Mouse (Mus musculus): ENCODE data around the gene Snrpd3.
"Not testable (repeated sequence)": the region's sequence is repeated elsewhere in the genome, so short reads cannot be mapped to it uniquely, and the experiment has no call there.

Snrpd3 gene

GRCm38 (mm10) chr10:75517073-75517757 is at the start of gene Snrpd3:
TSS of gene Snrpd3 (plus strand) at chr10:75517551.
- DNase-seq = peak; percentile 97

DNA sequence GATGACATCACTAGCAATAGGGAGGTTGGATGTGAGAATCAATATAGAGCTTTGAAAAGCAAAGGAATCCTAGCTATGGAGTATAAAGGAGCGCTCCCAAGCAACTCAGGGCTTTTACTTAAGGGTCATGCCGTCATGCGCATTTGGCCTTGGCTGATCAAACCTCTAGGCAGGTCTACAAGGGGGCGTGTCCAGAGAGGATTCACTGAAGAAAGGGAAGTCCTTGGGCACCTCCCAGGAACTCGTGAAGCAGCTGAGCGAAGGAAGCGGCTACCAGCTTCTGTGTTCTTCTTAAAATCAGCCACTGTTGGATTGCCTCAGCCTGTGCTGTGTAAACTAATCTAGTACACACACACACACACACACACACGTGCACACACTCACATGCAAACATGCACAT is 43.9 kb upstream of the Snrpd3 start:
- DNase-seq = no peak

GRCm38 (mm10) chr10:75474571-75474970 is 42.8 kb upstream of the Snrpd3 start:
- DNase-seq = no peak

DNA sequence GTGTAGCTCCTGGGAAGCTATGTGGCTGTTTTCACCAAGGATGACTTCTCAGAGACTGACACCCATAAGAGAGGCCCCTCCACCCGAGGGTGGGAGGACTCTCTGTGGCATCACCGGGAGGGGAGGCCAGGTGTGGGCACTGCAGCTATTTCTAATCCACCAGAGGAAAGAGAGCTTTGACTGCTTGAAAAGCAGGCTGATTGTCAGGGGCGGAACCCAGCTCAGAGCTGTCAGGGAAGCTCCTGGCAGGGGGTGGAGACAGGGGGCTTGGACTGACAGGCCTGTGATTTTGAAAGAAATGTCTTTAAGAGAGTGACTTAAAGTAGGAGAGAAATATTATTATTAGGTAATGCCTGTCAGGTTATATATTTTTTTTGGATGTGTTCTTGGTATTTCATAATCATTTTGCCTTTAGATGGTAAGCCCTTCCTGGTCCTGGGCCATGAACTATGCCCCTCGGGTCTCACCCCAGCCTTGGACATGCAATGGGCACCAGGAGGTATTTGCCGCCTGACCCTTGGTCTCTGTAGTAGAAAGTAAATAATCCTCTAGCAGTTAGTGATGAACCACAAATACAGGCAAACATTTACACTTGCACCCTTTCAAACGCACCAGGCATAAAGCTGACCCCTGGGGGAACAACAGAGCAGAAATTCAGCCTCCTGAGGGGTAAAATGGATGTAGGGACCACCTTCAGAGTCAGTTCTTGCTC is 42.1 kb upstream of the Snrpd3 start:
- not testable (repeated sequence) for DNase-seq

GRCm38 (mm10) chr10:75477034-75477433 is 40.3 kb upstream of the Snrpd3 start:
- DNase-seq = no peak

GRCm38 (mm10) chr10:75479955-75480354 is 37.4 kb upstream of the Snrpd3 start:
- DNase-seq = no peak

DNA sequence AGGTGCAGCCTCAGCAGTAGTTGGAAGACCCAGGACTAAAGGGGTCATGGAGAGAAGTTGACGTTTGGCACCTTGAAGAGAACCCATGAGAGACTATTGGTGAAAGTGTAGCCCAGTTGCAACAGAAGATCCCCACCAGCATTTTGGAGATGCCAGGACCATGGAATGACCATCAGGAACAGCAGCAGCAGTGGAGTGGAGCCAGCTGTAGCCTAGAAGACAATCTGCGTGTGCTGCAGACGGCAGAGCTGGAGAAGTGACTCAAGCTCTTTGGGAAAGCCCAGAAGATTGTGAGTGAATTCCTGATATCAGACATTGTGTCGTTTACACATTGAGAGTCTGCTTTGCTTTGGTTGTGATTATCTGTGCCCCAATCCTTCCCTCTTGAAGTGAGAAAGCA is 35.6 kb upstream of the Snrpd3 start:
- DNase-seq = no peak

DNA sequence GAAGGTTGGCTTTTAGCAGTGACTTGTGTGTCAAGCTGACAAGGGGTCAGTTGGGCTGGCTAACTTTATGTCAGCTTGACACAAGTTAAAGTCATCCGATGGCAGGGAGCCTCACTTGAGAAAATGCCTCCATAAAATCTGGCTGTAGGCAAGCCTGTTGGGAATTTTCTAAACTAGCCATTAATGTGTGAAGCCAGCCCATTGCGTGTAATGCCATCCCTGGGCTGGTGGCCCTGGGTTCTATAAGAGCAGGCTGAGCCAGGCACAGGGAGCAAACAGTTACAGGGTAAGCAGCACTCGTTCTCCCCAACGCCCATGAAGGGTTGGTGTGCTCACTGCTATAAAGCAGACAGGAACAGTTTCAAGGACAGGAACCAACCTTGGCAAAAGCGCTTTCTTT is 35.1 kb upstream of the Snrpd3 start:
- DNase-seq = no peak

DNA sequence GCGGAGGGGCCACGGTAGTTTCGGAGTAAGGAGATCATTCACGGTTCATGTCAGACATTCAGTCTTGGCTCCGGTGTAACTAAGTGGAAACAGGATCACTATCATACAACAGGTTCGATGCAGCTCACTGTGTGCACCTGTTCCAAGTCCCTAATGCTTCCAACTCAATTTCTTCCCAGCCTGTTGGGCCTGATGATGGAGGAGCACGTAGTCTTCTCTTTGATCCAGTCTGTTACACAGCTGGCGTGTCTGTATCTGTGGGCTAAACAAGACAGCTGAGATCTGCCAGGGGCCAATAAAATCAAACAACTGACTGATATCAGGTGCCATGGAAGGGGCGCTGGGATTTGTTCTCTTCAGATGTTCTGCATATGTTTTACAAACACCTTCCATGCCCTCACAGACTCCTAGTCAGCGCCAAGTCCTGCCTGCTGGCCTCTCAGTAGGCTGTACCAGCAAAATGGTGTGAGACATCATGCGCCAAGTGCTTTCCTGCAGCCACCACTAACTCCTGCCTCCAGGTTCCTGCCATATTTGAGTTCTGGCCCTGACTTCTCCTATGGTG is 34.4 kb upstream of the Snrpd3 start:
- no peak for DNase-seq

- no peak for DNase-seq
Observed at GRCm38 (mm10) chr10:75484066-75484465, 33.3 kb upstream of the Snrpd3 start.

DNA sequence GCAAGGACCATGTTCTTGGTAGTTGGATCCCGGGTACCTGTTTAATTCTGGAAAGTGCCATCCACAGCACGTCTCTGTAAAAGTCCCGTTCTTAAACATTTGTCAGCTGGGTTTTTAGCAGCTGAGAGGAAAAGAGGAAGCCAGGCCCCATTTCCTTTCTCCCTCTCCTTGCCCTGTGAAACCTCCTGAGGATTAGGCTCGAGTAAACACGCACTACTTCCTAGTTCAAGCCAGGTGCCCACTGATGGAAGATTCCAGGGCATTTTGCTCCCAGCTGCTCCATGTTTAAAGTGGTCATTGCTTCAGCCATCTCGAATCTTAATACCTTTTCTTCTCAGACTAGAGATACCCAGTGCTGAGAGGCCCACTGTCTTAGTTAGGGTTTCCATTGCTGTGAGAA is 32.6 kb upstream of the Snrpd3 start:
- no peak for DNase-seq

DNA sequence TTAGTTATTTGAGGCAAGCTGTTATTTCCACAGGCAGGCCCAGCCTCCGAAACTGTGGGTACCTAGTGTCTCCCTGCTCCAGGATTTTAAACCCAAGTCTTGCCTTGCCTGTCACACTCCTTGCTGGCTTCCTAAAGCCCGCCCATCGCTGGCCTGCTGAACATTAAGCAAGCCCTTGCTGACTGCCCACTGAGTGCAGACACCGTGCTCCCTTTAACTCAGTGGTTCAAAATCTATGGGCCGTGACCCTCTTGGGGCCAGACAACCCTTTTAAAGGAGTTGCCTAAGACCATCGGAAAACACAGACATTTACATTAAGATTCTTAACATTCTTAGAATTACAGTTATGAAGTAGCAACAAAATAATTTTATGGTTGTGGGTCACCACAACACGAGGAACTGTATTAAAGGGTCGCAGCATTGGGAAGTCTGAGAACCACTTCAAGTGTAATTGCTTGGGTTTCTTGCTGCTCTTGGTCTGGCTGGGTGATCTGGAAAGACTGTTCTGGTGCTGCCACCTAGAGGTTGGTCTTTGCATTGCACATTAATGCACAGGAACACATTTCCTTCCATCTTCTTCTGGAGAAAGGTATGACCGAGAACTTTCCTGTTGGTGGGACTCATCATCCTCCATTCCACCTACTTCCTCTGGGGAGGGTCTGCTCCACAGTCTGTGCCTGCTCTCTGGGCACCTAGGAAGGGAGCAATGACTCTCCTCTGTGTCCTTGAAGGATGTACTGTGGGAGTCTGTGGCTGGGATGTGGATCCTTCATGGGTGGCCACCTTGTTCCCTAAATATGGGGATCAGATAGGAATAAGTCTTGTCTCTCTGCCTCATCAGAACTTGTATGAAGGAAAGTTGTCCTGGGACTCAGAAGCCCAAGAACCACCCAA is 31.0 kb upstream of the Snrpd3 start:
- DNase-seq = peak; percentile 91

GRCm38 (mm10) chr10:75487131-75487530 is 30.2 kb upstream of the Snrpd3 start:
- DNase-seq = no peak

DNA sequence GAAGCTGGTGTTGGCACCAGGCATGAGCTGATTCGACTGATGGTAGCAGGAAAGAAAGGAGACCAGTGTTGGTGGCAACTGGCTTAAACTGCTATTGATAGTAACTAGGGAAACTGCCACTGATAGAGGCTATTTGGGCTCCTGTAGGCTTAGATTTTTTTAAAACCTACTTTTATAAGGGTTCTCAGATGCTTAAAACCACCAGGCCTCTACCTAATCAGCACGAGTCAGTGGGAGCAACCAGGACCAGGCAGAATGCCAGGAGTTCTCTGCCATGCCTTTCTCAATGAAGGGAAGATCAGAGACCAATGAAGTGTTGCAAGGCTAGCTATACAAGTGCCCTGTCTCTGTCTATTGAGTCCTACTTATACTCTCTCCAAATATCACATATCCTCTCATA is 27.8 kb upstream of the Snrpd3 start:
- DNase-seq = no peak

GRCm38 (mm10) chr10:75490731-75491130 is 26.6 kb upstream of the Snrpd3 start:
- DNase-seq = no peak

DNA sequence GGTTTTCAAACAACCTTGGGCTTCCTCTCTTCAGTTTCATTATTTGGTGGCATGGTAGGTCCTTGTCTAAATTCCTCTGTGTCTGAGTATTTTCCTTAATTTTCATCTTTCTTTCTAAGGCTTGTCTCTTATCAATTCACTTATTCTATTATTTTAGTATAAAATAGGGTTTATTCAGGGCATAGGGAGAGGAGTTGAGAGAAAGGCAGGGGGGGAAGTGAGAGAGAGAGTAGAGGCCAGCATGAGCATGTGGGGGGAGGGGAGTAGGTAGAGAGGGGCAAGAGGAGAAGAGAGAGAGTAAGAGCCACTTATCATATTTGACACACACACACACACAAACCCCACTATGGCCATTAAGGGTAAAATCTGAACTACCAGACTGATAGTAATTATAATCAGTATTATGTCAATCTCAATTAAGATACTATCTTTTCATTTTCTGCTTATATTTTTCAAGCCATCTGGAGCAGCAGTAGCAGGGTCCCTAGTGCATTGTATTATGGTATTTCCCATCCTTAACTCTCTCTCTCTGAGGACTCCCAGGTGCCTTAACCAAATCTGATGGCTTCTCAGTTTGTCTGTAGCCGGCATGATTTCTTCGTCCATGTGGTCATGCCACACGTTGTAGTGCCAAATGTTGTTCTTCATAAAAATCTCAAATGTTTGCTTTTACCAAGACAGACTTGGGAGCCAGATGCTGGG is 26.0 kb upstream of the Snrpd3 start:
- DNase-seq = no peak

DNA sequence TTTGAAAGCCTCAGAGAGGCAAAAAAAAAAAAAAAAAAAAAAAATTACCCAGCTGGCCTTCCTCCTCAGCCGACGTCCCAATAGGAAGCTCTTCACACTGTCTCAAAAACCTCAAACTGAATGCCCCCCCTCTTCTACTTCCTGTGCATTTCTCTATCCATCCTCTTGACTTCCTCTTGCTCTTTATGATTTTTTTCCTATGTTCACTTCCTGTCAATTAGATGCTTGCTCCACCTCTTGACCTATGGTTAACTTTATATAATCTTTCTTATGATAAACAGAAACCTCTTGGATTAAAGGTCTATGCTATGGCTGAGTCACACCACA is 25.5 kb upstream of the Snrpd3 start:
- no peak for DNase-seq

- no peak for DNase-seq
Observed at GRCm38 (mm10) chr10:75495304-75495703, 22.0 kb upstream of the Snrpd3 start.

- DNase-seq = no peak
Observed at GRCm38 (mm10) chr10:75495921-75496320, 21.4 kb upstream of the Snrpd3 start.

DNA sequence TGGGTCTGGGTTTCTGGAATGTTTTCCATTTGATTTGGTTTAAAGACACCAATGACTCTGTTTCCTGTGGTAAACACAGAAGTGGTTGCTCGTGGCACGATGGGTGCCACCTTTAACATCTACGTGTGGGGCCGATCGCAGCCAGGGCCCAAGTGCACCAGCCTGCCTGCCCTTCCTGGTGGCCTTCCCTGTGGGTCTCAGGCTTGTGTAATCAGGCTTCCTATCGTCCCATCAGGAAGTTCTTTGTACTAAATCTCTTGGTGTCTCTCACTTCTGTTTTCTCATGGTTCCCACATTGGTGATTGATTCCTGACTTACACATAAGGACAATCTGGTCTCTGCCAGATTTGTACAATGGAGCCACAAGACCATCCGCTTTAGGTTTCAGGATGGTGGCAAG is 18.1 kb upstream of the Snrpd3 start:
- DNase-seq = not testable (repeated sequence)

- DNase-seq = no peak
Observed at GRCm38 (mm10) chr10:75499791-75500190, 17.6 kb upstream of the Snrpd3 start.

- no peak for DNase-seq
Observed at GRCm38 (mm10) chr10:75500345-75500744, 17.0 kb upstream of the Snrpd3 start.

- DNase-seq = no peak
Observed at GRCm38 (mm10) chr10:75501641-75502040, 15.7 kb upstream of the Snrpd3 start.
